Mouse (Mus musculus): ENCODE data around the gene Surf2. TPM values are rescaled to one million over a fixed set of nuclear protein-coding genes. Genes with fewer than 3 reads are reported as not detected.

Surf2 gene
- polyA plus RNA-seq, 1 experiment from 2014 or later, result 56.7 TPM

Other genes with a start within 250 kb of the Surf2 start
- gene Lcn4, start 245.1 kb upstream of the Surf2 start, polyA plus RNA-seq (2016; fragmentation: Nextera tagmentation; extraction: Ambion mirVana), result not detected in 2 replicates
- not detected in 2 replicates for gene Abo, start 51.4 kb upstream of the Surf2 start, polyA plus RNA-seq (2016; fragmentation: Nextera tagmentation; extraction: Ambion mirVana)
- 29.9 and 32.1 TPM in 2 replicates for gene Surf6, start 13.5 kb upstream of the Surf2 start, polyA plus RNA-seq (2016; fragmentation: Nextera tagmentation; extraction: Ambion mirVana)
- gene Med22, start 5.7 kb upstream of the Surf2 start, polyA plus RNA-seq (2016; fragmentation: Nextera tagmentation; extraction: Ambion mirVana), result 125 and 129 TPM in 2 replicates
- 488 and 496 TPM in 2 replicates for gene Rpl7a, start 5.6 kb upstream of the Surf2 start, polyA plus RNA-seq (2016; fragmentation: Nextera tagmentation; extraction: Ambion mirVana)
- 53.4 and 57.9 TPM in 2 replicates for gene Surf1, start 163 bp downstream of the Surf2 start, polyA plus RNA-seq (2016; fragmentation: Nextera tagmentation; extraction: Ambion mirVana)
- 126 and 132 TPM in 2 replicates for gene Surf4, start 17.6 kb downstream of the Surf2 start, polyA plus RNA-seq (2016; fragmentation: Nextera tagmentation; extraction: Ambion mirVana)
- not detected in 2 replicates for gene Stkld1, start 17.7 kb downstream of the Surf2 start, polyA plus RNA-seq (2016; fragmentation: Nextera tagmentation; extraction: Ambion mirVana)
- 43.0 and 46.3 TPM in 2 replicates for gene Rexo4, start 48.0 kb downstream of the Surf2 start, polyA plus RNA-seq (2016; fragmentation: Nextera tagmentation; extraction: Ambion mirVana)
- not detected in 2 replicates for gene Adamts13, start 57.0 kb downstream of the Surf2 start, polyA plus RNA-seq (2016; fragmentation: Nextera tagmentation; extraction: Ambion mirVana)
- gene Cacfd1, start 93.6 kb downstream of the Surf2 start, polyA plus RNA-seq (2016; fragmentation: Nextera tagmentation; extraction: Ambion mirVana), result 116 and 126 TPM in 2 replicates
- 2.9 and 3.5 TPM in 2 replicates for gene Slc2a6, start 111.6 kb downstream of the Surf2 start, polyA plus RNA-seq (2016; fragmentation: Nextera tagmentation; extraction: Ambion mirVana)
- gene Mymk, start 155.8 kb downstream of the Surf2 start, polyA plus RNA-seq (2016; fragmentation: Nextera tagmentation; extraction: Ambion mirVana), result 0.14 TPM in 1 of 2 replicates, not detected in the other
- gene Adamtsl2, start 163.0 kb downstream of the Surf2 start, polyA plus RNA-seq (2016; fragmentation: Nextera tagmentation; extraction: Ambion mirVana), result 6.7 and 7.6 TPM in 2 replicates
- 0.09 and 0.27 TPM in 2 replicates for gene Fam163b, start 226.1 kb downstream of the Surf2 start, polyA plus RNA-seq (2016; fragmentation: Nextera tagmentation; extraction: Ambion mirVana)
- 0.09 and 0.15 TPM in 2 replicates for gene Dbh, start 248.9 kb downstream of the Surf2 start, polyA plus RNA-seq (2016; fragmentation: Nextera tagmentation; extraction: Ambion mirVana)